Mouse (Mus musculus) midbrain, embryonic 11.5 days (tissue): ENCODE measurements around the gene Rnpc3. TPM values are rescaled to one million over a fixed set of nuclear protein-coding genes. Genes with fewer than 3 reads are reported as not detected.
"Not testable (repeated sequence)": the region's sequence is repeated elsewhere in the genome, so short reads cannot be mapped to it uniquely, and the experiment has no call there.

ENCODE experiments used
- ATAC-seq: fragments of 200-750 bp; cut with Nextera tagmentation; 2 replicates; pipeline ENCODE4 v1.8.0; 2017; ENCODE audit warnings: moderate TSS enrichment, moderate library complexity; ENCODE audit not compliant: low FRiP score
- DNase-seq: peaks from one replicate; pipeline ENCODE4 v3.0.0; 2015; ENCODE audit warnings: low spot score; ENCODE audit errors: missing footprints
- H3K27ac ChIP-seq: fragments of 300-500 bp; sonication (generic); 2 replicates; pipeline ENCODE4 v1.5.1; 2014; ENCODE audit warnings: low read depth, low read length
- H3K27me3 ChIP-seq: fragments of 300-500 bp; sonication (generic); 2 replicates; pipeline ENCODE4 v1.6.1; 2014; ENCODE audit warnings: mild to moderate bottlenecking, low read length, moderate library complexity, mixed read lengths; ENCODE audit not compliant: control insufficient read depth, insufficient read depth
- H3K36me3 ChIP-seq: fragments of 300-500 bp; sonication (generic); 2 replicates; pipeline ENCODE4 v1.6.1; 2014; ENCODE audit warnings: mild to moderate bottlenecking, low read length, moderate library complexity, mixed read lengths; ENCODE audit not compliant: control insufficient read depth, insufficient read depth
- H3K4me1 ChIP-seq: fragments of 300-500 bp; sonication (generic); 2 replicates; pipeline ENCODE4 v1.6.1; 2014; ENCODE audit warnings: low read length; ENCODE audit not compliant: control insufficient read depth, insufficient read depth
- H3K4me2 ChIP-seq: fragments of 300-500 bp; sonication (generic); 2 replicates; pipeline ENCODE4 v1.6.1; 2014; ENCODE audit warnings: mild to moderate bottlenecking, moderate library complexity
- H3K4me3 ChIP-seq: fragments of 300-500 bp; sonication (generic); 2 replicates; pipeline ENCODE4 v1.5.1; 2014; ENCODE audit warnings: low read depth, low read length
- H3K9ac ChIP-seq: fragments of 300-500 bp; sonication (generic); 2 replicates; pipeline ENCODE4 v1.6.1; 2014; ENCODE audit warnings: low read length
- H3K9me3 ChIP-seq: fragments of 300-500 bp; sonication (generic); 2 replicates; pipeline ENCODE4 v1.6.1; 2016; ENCODE audit warnings: low read length; ENCODE audit not compliant: control insufficient read depth
- WGBS: fragments of 180-500 bp; shearing (Covaris S2); extraction: QIAGEN DNeasy Blood & Tissue Kit; methylation state at CpG from one replicate; pipeline ENCODE4 v1.1.7; 2014; 5-methylcytosine and 5-hydroxymethylcytosine counted together
- polyA plus RNA-seq: library from polyadenylated mRNA; unstranded; fragments of >200 nt; fragmentation: Nextera tagmentation; extraction: Ambion mirVana; gene quantifications from 2 replicates; pipeline ENCODE4 v1.2.1, GENCODE M21; 2014

The Rnpc3 gene
- 60.0 and 66.7 TPM in 2 replicates for polyA plus RNA-seq

DNA sequence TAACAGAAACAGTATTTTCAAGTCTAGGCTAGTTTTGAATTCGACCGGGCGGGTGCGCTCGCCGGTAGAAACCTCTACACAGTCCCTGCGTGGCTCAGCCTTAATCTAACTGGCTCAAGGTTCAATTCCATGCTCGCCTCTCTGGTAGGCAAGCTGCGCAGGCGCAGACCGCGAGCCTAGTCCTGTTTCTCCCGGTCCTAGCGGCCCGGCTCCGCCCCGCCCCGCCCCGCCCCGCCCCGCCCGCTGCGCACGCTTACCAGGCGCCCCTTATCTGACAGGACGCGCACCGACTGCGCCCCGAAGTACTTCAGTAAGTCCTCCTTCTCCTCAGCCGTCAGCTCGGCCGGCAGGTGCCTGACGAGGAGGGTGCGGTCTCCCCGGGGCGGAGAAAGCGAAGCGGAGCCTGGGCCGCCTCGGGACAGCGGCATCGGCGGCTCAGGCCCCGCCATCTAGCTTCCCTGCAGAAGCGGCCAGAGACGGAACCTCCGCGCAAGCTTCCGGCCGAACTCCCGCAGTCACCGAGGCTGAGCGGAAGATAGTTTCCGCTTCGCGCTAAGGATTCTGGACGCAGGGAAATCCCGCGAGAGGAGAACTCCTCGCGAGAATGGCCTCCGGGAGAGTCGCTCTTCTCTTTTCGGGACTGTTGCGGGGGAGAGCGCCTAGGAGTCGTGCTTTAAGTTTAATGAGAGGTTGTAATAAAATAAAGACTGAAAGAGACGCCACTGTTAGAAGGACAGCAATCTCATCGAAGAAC is at the start of gene Rnpc3:
Gene Rnpc3 (minus strand): TSS at position 544 of the 754 bp plus-strand sequence.
- H3K9me3 ChIP-seq, result no peaks in the 10 kb centered on the region
- DNase-seq, result peak; percentile 99
- under 1% methylated on average over 70 of the region's 70 CpGs for WGBS
- peak within 1 kb of the TSS; percentile 68 for H3K4me3 ChIP-seq
- H3K4me1 ChIP-seq, result no peaks in the 10 kb centered on the region
- H3K9ac ChIP-seq, result peak within 1 kb of the TSS; percentile 76
- no peaks in the 10 kb centered on the region for H3K36me3 ChIP-seq
- peak within 1 kb of the TSS; percentile 98 for H3K27ac ChIP-seq
- ATAC-seq, result peak; percentile 98
- H3K4me2 ChIP-seq, result peak within 1 kb of the TSS; percentile 54
- H3K27me3 ChIP-seq, result no peaks in the 10 kb centered on the region

DNA sequence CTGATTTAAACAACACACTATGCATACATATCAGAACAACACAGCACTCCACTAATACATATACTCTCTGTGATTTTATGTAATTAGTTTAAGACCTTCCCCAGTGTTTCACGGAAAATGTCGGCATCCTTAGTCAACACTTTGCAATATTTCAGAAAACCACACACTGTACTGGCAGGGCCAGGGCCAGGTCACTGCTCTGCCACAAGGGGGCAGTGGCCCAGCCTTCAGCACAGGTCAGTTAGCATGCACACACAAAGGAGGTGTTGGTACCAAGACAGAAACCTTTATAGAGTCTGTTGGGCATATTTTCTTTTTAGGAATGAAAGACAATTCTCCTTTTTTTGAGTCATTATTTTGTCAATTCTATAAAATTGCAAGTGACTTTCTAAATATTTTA is 27.0 kb upstream of the Rnpc3 start:
- H3K9me3 ChIP-seq, result no peaks in the 10 kb centered on the region
- no peaks in the 10 kb centered on the region for H3K36me3 ChIP-seq
- ATAC-seq, result peak; percentile 95
- no peak overlapping the region for H3K4me2 ChIP-seq
- no peak overlapping the region for H3K9ac ChIP-seq
- H3K4me3 ChIP-seq, result no peak overlapping the region
- no peak overlapping the region for H3K27ac ChIP-seq
- DNase-seq, result no peak
- no peaks in the 10 kb centered on the region for H3K4me1 ChIP-seq
- no peaks in the 10 kb centered on the region for H3K27me3 ChIP-seq
- 68% methylated on average over 2 of the region's 2 CpGs for WGBS

DNA sequence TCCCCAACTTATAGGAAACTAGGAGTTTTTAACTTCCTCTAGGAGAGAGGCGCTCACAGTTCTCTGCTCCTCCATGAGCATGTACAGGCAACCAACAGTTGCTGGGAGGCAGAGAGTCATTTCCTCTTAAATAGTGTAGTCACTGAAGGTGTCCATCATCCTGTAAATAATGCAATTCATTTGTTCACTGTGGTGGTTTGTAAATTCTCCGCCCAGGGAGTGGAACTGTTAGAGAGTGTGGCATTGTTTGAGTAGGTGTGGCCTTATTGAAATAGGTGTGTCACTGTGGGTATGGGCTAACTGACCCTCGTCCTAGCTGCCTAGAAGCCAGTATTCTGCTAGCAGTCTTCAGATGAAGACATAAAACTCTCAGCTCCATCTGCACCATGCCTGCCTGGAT is 24.4 kb upstream of the Rnpc3 start:
- H3K4me1 ChIP-seq, result no peaks in the 10 kb centered on the region
- H3K36me3 ChIP-seq, result no peaks in the 10 kb centered on the region
- H3K9me3 ChIP-seq, result no peaks in the 10 kb centered on the region
- no peaks in the 10 kb centered on the region for H3K27me3 ChIP-seq
- no peak overlapping the region for H3K27ac ChIP-seq
- no peak overlapping the region for H3K4me3 ChIP-seq
- no peak overlapping the region for H3K9ac ChIP-seq
- 88% methylated on average over 3 of the region's 3 CpGs for WGBS
- H3K4me2 ChIP-seq, result no peak overlapping the region
- DNase-seq (no peak), ATAC-seq (no peak)

DNA sequence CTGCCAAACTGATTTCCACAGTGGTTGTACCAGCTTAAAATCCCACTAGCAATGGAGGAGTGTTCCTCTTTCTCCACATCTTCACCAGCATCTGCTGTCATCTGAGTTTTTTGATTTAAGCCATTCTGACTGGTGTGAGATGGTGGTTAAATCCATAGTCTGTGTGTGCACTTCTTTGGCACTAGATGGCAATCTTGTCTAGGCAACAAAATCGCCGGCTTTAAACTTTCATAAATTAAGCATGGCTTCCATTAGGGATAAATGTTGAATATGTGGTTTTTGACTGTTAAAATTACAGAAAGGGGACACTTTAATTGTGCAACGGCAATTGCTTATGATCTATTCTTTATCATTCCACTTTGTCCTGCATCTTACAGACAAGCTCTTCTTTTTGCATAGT is 21.4 kb upstream of the Rnpc3 start:
- H3K9ac ChIP-seq, H3K27ac ChIP-seq, H3K9me3 ChIP-seq, H3K4me3 ChIP-seq, H3K4me2 ChIP-seq, H3K27me3 ChIP-seq, H3K4me1 ChIP-seq, H3K36me3 ChIP-seq: not testable (repeated sequence)
- DNase-seq (peak; percentile 88), ATAC-seq (0 out of 2 replicates have a peak, but pooled peaks have one; percentile 50)
- 46% methylated on average over 3 of the region's 3 CpGs for WGBS

DNA sequence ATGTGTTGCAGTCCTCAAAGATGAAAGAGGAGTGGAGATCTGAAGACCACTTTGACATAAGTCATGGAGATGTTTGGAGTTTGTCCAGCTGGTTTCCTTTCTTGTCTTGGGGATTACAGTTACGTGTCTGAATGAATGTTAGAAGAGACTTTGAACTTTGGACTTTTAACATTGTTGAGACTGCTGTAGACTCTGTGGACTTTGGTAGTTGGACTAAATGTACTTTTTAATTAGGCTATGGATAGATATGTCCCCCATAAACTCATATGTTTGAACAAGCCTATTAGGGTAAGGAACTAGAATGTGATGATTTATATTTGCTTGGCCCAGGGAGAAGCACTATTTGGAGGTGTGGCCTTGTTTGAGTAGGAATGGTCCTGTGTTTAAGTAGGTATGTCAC is 9.6 kb upstream of the Rnpc3 start:
- Histone ChIP-seq H3K4me1 (no peaks in the 10 kb centered on the region), H3K9me3 (no peaks in the 10 kb centered on the region), H3K27me3 (no peaks in the 10 kb centered on the region), H3K36me3 (no peaks in the 10 kb centered on the region), H3K27ac (no peak overlapping the region), H3K9ac (no peak overlapping the region), H3K4me2 (no peak overlapping the region), H3K4me3 (no peak overlapping the region)
- DNase-seq (no peak), ATAC-seq (no peak)
- WGBS, result 91% methylated on average over 1 of the region's 1 CpGs

DNA sequence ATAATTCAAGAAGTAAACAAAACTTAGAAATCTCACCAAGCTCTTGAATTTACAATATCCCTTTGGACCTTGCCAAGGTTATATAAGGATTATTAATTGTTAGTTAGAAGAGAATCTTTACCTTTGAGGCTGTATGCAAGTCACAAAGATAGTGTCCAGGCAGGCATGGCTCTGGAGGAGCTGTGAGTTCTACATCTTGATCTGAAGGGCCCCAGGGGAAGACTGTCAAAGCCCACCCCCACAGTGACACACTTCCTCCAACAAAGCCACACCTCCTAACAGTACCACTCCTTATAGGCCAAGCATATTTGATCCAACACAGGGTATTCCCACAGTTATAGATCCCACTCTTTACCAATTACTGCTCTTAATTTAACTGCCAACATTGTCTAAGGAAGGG is 4.3 kb upstream of the Rnpc3 start:
- Histone ChIP-seq H3K4me3 (no peak overlapping the region), H3K4me1 (no peaks in the 10 kb centered on the region)

DNA sequence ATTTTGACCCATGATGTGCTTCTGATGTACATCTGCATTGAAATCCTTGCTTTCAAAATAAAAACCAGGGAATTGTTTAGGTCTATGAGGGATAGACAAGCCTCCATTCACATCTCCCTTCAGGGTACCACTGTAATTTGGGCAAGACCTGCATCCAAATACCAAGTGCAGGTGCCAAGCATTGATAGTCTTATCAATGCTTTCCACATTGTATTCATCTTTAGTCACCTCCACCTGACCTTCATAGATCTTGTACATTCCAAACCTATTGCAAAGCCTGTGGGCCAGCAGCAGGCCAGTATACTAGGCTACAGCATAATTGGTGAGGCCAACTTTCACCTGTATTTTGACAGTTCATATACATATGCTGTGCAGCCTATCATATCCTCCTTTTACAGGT is 1.7 kb upstream of the Rnpc3 start:
- no peak overlapping the region for H3K4me3 ChIP-seq
- no peaks in the 10 kb centered on the region for H3K36me3 ChIP-seq
- H3K9me3 ChIP-seq, result no peaks in the 10 kb centered on the region
- H3K27ac ChIP-seq, result no peak overlapping the region
- H3K4me1 ChIP-seq, result no peaks in the 10 kb centered on the region
- H3K27me3 ChIP-seq, result no peaks in the 10 kb centered on the region
- H3K9ac ChIP-seq, result no peak overlapping the region
- DNase-seq (no peak), ATAC-seq (no peak)
- no peak overlapping the region for H3K4me2 ChIP-seq

More for the DNA sequence above, 4.3 kb upstream of the Rnpc3 start:
- Histone ChIP-seq H3K9ac (no peak overlapping the region), H3K4me2 (no peak overlapping the region), H3K36me3 (no peaks in the 10 kb centered on the region), H3K27ac (no peak overlapping the region), H3K27me3 (no peaks in the 10 kb centered on the region), H3K9me3 (no peaks in the 10 kb centered on the region)
- ATAC-seq (no peak), DNase-seq (no peak)

DNA sequence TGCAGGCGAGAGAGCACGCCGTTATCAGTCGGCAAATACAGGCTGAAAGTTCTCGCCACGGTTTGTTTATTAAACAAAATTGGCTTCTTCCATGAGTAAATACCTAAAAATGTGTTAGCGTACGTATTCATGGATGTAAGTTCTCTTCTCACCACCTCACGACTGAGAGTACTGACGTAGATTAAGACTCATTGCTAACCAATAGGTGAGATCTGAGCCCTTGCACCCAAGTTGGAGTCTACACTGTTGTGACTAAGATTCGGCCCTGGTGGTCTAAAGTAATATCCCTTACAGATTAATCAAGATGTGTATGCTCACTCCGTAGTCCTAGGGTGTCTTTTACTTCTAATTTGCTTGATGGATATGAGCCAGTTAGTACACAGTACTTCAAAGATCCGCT is 615 bp upstream of the Rnpc3 start:
- no peaks in the 10 kb centered on the region for H3K9me3 ChIP-seq

DNA sequence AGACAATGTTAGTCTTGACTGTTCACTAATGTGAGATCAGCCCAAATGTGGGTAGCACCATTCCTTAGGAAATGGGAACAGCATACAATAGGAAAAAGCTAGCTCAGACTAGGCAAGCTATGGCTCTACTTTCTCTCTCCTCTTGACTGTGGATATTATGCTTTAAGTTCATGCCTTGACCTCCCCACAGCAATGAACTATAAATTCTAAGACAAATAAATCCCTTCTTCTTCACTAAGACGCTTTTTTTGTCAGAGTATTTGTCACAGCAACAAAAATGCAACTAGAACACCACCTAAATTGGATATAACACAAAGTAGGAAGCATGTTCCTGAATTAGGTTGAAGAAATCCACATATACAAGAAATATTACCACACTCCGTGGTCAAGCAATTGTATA is 23.4 kb downstream of the Rnpc3 start, which contains the start of gene Amy1:
Gene Amy1 (minus strand): TSS at position 101 of the 400 bp plus-strand sequence.
- Histone ChIP-seq H3K4me2 (no peak within 1 kb of the TSS), H3K36me3 (no peaks in the 10 kb centered on the region), H3K4me3 (no peak within 1 kb of the TSS), H3K27me3 (no peaks in the 10 kb centered on the region), H3K9me3 (no peaks in the 10 kb centered on the region), H3K27ac (no peak within 1 kb of the TSS), H3K9ac (no peak within 1 kb of the TSS), H3K4me1 (no peaks in the 10 kb centered on the region)
- peak; percentile 35 for DNase-seq
- ATAC-seq, result no peak
- 93% methylated on average over 2 of the region's 2 CpGs for WGBS

More for the DNA sequence above, 615 bp upstream of the Rnpc3 start:
- H3K27me3 ChIP-seq, result no peaks in the 10 kb centered on the region
- ATAC-seq (no peak), DNase-seq (peak; percentile 86)
- peak overlapping the region; percentile 76 for H3K9ac ChIP-seq
- peak overlapping the region; percentile 98; the same call in 1 of the 2 replicates for H3K27ac ChIP-seq
- 21% methylated on average over 13 of the region's 13 CpGs for WGBS
- H3K4me1 ChIP-seq, result no peaks in the 10 kb centered on the region
- H3K36me3 ChIP-seq, result no peaks in the 10 kb centered on the region
- H3K4me3 ChIP-seq, result peak overlapping the region; percentile 68
- peak overlapping the region; percentile 54 for H3K4me2 ChIP-seq
